Comparison of ENCODE assay signal across 9 mouse cellular contexts in the genomic region with DNA sequence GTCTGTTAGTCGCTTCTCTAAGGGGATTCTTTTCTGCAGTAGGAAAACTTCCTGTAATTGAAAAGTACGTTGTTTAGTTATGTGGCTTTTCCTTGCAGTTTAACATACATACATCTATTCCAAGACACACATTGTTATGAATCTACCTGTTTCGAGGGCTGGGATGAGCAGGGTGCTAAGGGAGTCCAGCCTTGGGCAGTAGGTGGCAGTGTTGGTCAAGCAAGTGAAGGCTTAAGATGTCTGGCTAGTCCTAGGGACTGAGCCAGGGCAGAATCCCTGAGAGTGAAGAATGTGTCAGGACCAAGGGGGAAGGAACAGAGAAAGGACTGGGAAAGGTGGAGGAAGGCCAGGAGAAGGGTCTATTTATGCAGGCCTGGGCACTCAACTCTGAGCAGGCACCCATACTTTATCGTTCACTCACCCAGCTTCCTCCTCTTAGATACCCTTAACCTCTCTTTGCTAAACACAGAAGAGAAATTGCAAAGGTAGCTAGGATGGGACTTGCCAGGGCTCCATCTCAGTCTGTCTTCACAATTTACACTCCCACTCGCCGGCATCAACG. TPM values are rescaled to one million over a fixed set of nuclear protein-coding genes. Genes with fewer than 3 reads are reported as not detected.
DNase-seq lines count a peak whose midpoint lies in the region; ATAC-seq and TF ChIP-seq lines count a peak whose summit lies in the region.
"Had no signal": no experiment of that assay in that cellular context is flagged by ENCODE, and none has a peak within 500 bp of the region (broad histone marks: within the 10 kb centered on the region; RNA-seq: fewer than 3 reads in every experiment).

No protein-coding gene starts in this region.

- ATAC-seq in liver, embryonic 12.5 days: no peak
- no peak; the same call in 1 of the 2 replicates for ATAC-seq in limb, embryonic 11.5 days (ENCODE audit: insufficient number of reproducible peaks, low FRiP score, low TSS enrichment, low read depth)
- ATAC-seq in midbrain, postnatal 0 days (ENCODE audit: low FRiP score): 0 out of 2 replicates have a peak, but pooled peaks have one; percentile 54

- WGBS in liver, embryonic 12.5 days (ENCODE audit: insufficient replicate concordance): 47% methylated on average over 7 of the region's 7 CpGs
- 57% methylated on average over 7 of the region's 7 CpGs for WGBS in limb, embryonic 11.5 days
- 57% methylated on average over 7 of the region's 7 CpGs for WGBS in midbrain, postnatal 0 days

- no peak overlapping the region for H3K27ac ChIP-seq in liver, embryonic 12.5 days
- H3K27ac ChIP-seq in limb, embryonic 11.5 days (replicated peaks; ENCODE audit: low read depth, low read length): no peak overlapping the region
- no peak overlapping the region for H3K27ac ChIP-seq in midbrain, postnatal 0 days (ENCODE audit: low read depth, low read length)

- H3K4me2 ChIP-seq in liver, embryonic 12.5 days: no peak overlapping the region
- no peak overlapping the region for H3K4me2 ChIP-seq in limb, embryonic 11.5 days (ENCODE audit: low read depth, severe bottlenecking)
- no peak overlapping the region for H3K4me2 ChIP-seq in midbrain, postnatal 0 days (ENCODE audit: low read depth, low read length, poor library complexity, severe bottlenecking)

- H3K4me3 ChIP-seq in liver, embryonic 12.5 days: no peak overlapping the region
- H3K4me3 ChIP-seq in limb, embryonic 11.5 days (ENCODE audit: low read depth, low read length): no peak overlapping the region
- no peak overlapping the region for H3K4me3 ChIP-seq in midbrain, postnatal 0 days (ENCODE audit: low read depth, low read length)
- H3K4me3 ChIP-seq: megakaryocyte, embryonic 14.5 days had no signal

- TF ChIP-seq CTCF in midbrain, postnatal 0 days (IDR thresholded peaks at IDR 0.05): peak; percentile 91

- H3K27me3 ChIP-seq in liver, embryonic 12.5 days (replicated peaks): no peaks in the 10 kb centered on the region; the same call in 1 of the 2 replicates
- no peaks in the 10 kb centered on the region for H3K27me3 ChIP-seq in limb, embryonic 11.5 days (ENCODE audit: control insufficient read depth, insufficient read depth, low read length)
- no peaks in the 10 kb centered on the region for H3K27me3 ChIP-seq in midbrain, postnatal 0 days (ENCODE audit: insufficient read depth, low read length)

- intact Hi-C loops in gastrocnemius, postnatal 14 days (cut with DNase I; ENCODE audit: low total_unique reads): no loop called here

- no peaks in the 10 kb centered on the region for H3K36me3 ChIP-seq in liver, embryonic 12.5 days
- no peaks in the 10 kb centered on the region for H3K36me3 ChIP-seq in limb, embryonic 11.5 days (ENCODE audit: control insufficient read depth, insufficient read depth, low read length)
- H3K36me3 ChIP-seq in midbrain, postnatal 0 days (ENCODE audit: insufficient read depth, low read length): no peaks in the 10 kb centered on the region

- no peak overlapping the region for H3K9ac ChIP-seq in liver, embryonic 12.5 days
- no peak overlapping the region for H3K9ac ChIP-seq in limb, embryonic 11.5 days (ENCODE audit: low read length)
- no peak overlapping the region for H3K9ac ChIP-seq in midbrain, postnatal 0 days (replicated peaks; ENCODE audit: low read length, poor library complexity, severe bottlenecking)

- DNase-seq in liver: peak; percentile 51
- peak; percentile 87 to 92 for DNase-seq in cerebellum, postnatal 14 days
- peak; percentile 58 for DNase-seq in gastrocnemius, postnatal 14 days
- peak; percentile 40 to 81 for DNase-seq in kidney, adult 8-10 months
- peak; percentile 78 for DNase-seq in limb, embryonic 11.5 days (ENCODE audit: low spot score)
- peak; percentile 81 for DNase-seq in midbrain, postnatal 0 days (ENCODE audit: low spot score)
- peak; percentile 19 for DNase-seq in thymus, postnatal 25 days

- no peaks in the 10 kb centered on the region for H3K9me3 ChIP-seq in liver, embryonic 12.5 days (replicated peaks)
- no peaks in the 10 kb centered on the region for H3K9me3 ChIP-seq in limb, embryonic 11.5 days (ENCODE audit: control insufficient read depth, low read length)
- no peaks in the 10 kb centered on the region for H3K9me3 ChIP-seq in midbrain, postnatal 0 days (ENCODE audit: low read length)
- H3K9me3 ChIP-seq: megakaryocyte, embryonic 14.5 days had no signal

- no peaks in the 10 kb centered on the region for H3K4me1 ChIP-seq in liver, embryonic 12.5 days
- H3K4me1 ChIP-seq in limb, embryonic 11.5 days (ENCODE audit: control insufficient read depth, insufficient read depth, low read length): no peaks in the 10 kb centered on the region
- no peaks in the 10 kb centered on the region for H3K4me1 ChIP-seq in midbrain, postnatal 0 days (ENCODE audit: insufficient read depth, low read length)
- H3K4me1 ChIP-seq: megakaryocyte, embryonic 14.5 days had no signal

RNA-seq across cellular contexts. Expression of gene Dhx32, which starts 23.2 kb away (rescaled TPM):
- 18.0 and 18.4 TPM in 2 replicates for polyA plus RNA-seq in liver, embryonic 12.5 days (2016; fragmentation: Nextera tagmentation; extraction: Ambion mirVana)
- 10 to 100 TPM; 25.7 to 33.6 TPM for total RNA-seq in gastrocnemius, postnatal 14 days (2021)
- 19.0 and 20.5 TPM in 2 replicates for polyA plus RNA-seq in limb, embryonic 11.5 days (2014; fragmentation: Nextera tagmentation; extraction: Ambion mirVana)
- 35.5 and 40.8 TPM in 2 replicates for total RNA-seq in midbrain, postnatal 0 days (2014; rRNA removed)
- 45.9 and 48.0 TPM in 2 replicates for polyA plus RNA-seq in midbrain, postnatal 0 days (2015; fragmentation: Nextera tagmentation; extraction: Ambion mirVana)

RNA-seq across cellular contexts. Expression of gene Fank1, which starts 29.0 kb away (rescaled TPM):
- 0.10 and 0.26 TPM in 2 replicates for polyA plus RNA-seq in liver, embryonic 12.5 days (2016; fragmentation: Nextera tagmentation; extraction: Ambion mirVana)
- total RNA-seq in gastrocnemius, postnatal 14 days (2021): under 1 TPM in 1 of 2 experiments, not detected in 1; 0.33 TPM
- polyA plus RNA-seq in limb, embryonic 11.5 days (2014; fragmentation: Nextera tagmentation; extraction: Ambion mirVana): 0.32 and 0.37 TPM in 2 replicates
- total RNA-seq in midbrain, postnatal 0 days (2014; rRNA removed): 3.0 and 4.4 TPM in 2 replicates
- polyA plus RNA-seq in midbrain, postnatal 0 days (2015; fragmentation: Nextera tagmentation; extraction: Ambion mirVana): 8.7 and 8.8 TPM in 2 replicates

Comparison
In these comparisons a context has a peak if more than half of its experiments do, and no peak if none do; other contexts are left out.
1. DNase-seq: peak in every context shown above with its lines; median percentile 90 in cerebellum, postnatal 14 days; 81 in midbrain, postnatal 0 days; 78 in limb, embryonic 11.5 days; 60 in kidney, adult 8-10 months; 58 in gastrocnemius, postnatal 14 days; 51 in liver; 19 in thymus, postnatal 25 days.